Mouse (Mus musculus) activated CD4-positive, CD25-positive, alpha-beta regulatory T cell, adult 9 weeks (primary cell): ENCODE measurements around the gene Srrm1. TPM values are rescaled to one million over a fixed set of nuclear protein-coding genes. Genes with fewer than 3 reads are reported as not detected.

Experiments used
- polyA plus RNA-seq: library from polyadenylated mRNA; unstranded; fragments of 100-300 nt; shearing (Covaris generic); gene quantifications from one replicate; pipeline ENCODE4 v1.2.1, GENCODE M21; 2017

The Srrm1 gene
- 188 TPM for polyA plus RNA-seq

GRCm38 (mm10) chr4:135353066-135353793 lies at the start of gene Srrm1:
Gene Srrm1, minus strand, starts transcription at chr4:135353321.

GRCm38 (mm10) chr4:135397991-135398390 lies 44.9 kb upstream of the Srrm1 start, which contains the start of gene Ncmap:
Gene Ncmap, minus strand, starts transcription at chr4:135398227.

GRCm38 (mm10) chr4:135272640-135273306 lies 80.3 kb downstream of the Srrm1 start, which contains the start of gene Clic4:
Gene Clic4, minus strand, starts transcription at chr4:135272814.

Other genes starting within 250 kb of the Srrm1 start
- gene Runx3, start 232.7 kb downstream of the Srrm1 start, polyA plus RNA-seq, result 8.1 TPM
- 11.7 TPM for gene Clic4, start 80.5 kb downstream of the Srrm1 start, polyA plus RNA-seq
- 39.9 TPM for gene Ncmap, start 44.9 kb upstream of the Srrm1 start, polyA plus RNA-seq
- gene Rcan3, start 80.5 kb upstream of the Srrm1 start, polyA plus RNA-seq, result 17.6 TPM
- not detected for gene Stpg1, start 141.5 kb upstream of the Srrm1 start, polyA plus RNA-seq
- 17.0 TPM for gene Nipal3, start 141.7 kb upstream of the Srrm1 start, polyA plus RNA-seq
- gene Grhl3, start 220.3 kb upstream of the Srrm1 start, polyA plus RNA-seq, result not detected